Mouse (Mus musculus): Measurements from ENCODE around the gene Hbb-bt. TPM values are rescaled to one million over a fixed set of nuclear protein-coding genes. Genes with fewer than 3 reads are reported as not detected.

The Hbb-bt gene
- 8,577 and 15,977 TPM in 2 replicates for polyA plus RNA-seq (2012; rRNA removed)

DNA sequence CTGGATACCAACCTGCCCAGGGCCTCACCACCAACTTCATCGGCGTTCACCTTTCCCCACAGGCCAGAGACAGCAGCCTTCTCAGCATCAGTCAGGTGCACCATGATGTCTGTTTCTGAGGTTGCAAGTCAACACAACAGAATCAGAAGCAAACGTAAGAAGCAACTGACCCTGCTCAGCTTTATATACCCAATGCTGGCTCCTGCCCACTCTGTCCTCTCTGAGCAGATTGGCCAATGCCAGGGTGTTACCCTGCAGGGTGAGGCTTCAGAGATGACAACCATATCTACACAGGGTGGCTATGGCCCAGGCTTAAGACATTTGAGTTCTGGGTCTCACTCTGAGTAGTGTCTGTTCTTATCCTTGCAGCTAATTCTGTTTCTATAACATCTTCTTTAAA is at the start of gene Hbb-bt:
TSS of gene Hbb-bt (minus strand) at position 231 of the 400 bp plus-strand sequence.
- Histone ChIP-seq H3K36me3 (ENCODE audit: control insufficient read depth, insufficient read depth, low read length) (no peaks in the 10 kb centered on the region), H3K4me3 (ENCODE audit: extremely low read depth, insufficient read depth, insufficient read length) (peak within 1 kb of the TSS; percentile 1; the same call in 1 of the 2 replicates), H3K27ac (ENCODE audit: insufficient read depth, low read length) (peak within 1 kb of the TSS; percentile 1), H3K27me3 (ENCODE audit: control insufficient read depth, insufficient read depth, low read length) (no peaks in the 10 kb centered on the region), H3K4me1 (ENCODE audit: control insufficient read depth, insufficient read depth, insufficient read length) (peaks cover 10% of the 10 kb centered on the region)
- DNase-seq (ENCODE audit: low read depth in 1 of 2, low spot score in 2 of 2): no peak
- no peak for TF ChIP-seq CTCF (IDR thresholded peaks at IDR 0.05; ENCODE audit: extremely low read depth, insufficient read depth, insufficient read length, insufficient replicate concordance)
- TF ChIP-seq POLR2A (IDR thresholded peaks at IDR 0.05; ENCODE audit: low read depth, low read length): no peak
- WGBS: 72% methylated on average over 3 of the region's 3 CpGs

DNA sequence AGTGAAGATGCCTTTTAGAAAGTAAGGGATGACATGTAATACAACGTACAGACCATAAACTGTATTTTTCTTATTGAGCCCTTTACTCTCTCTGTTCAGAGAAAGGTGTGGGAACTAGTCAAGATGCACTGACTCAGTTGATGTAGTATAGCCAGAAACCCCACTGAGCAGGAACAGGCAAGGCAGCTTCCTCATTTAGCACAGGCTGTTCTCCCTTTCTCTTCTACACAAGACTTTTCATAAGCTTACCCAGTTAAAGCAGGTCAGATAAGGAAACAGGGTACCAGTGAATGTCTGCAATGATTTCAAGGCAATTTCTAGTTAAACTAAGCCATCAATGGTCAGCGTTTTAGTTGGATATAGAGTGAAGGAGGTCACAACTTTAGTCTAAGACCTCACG is 47.7 kb upstream of the Hbb-bt start:
- Histone ChIP-seq H3K4me1 (ENCODE audit: control insufficient read depth, insufficient read depth, insufficient read length) (peaks cover 2% of the 10 kb centered on the region; the same call in 1 of the 2 replicates), H3K36me3 (ENCODE audit: control insufficient read depth, insufficient read depth, low read length) (no peaks in the 10 kb centered on the region), H3K27me3 (ENCODE audit: control insufficient read depth, insufficient read depth, low read length) (no peaks in the 10 kb centered on the region), H3K27ac (ENCODE audit: insufficient read depth, low read length) (no peak overlapping the region), H3K4me3 (ENCODE audit: extremely low read depth, insufficient read depth, insufficient read length) (no peak overlapping the region)
- WGBS: 59% methylated on average over 3 of the region's 3 CpGs
- no peak for DNase-seq (ENCODE audit: low read depth in 1 of 2, low spot score in 2 of 2)
- TF ChIP-seq CTCF (IDR thresholded peaks at IDR 0.05; ENCODE audit: extremely low read depth, insufficient read depth, insufficient read length, insufficient replicate concordance) (no peak), POLR2A (IDR thresholded peaks at IDR 0.05; ENCODE audit: low read depth, low read length) (no peak)

GRCm38 (mm10) chr7:103860855-103861254 is 47.1 kb upstream of the Hbb-bt start:
- no peak for TF ChIP-seq POLR2A (IDR thresholded peaks at IDR 0.05; ENCODE audit: low read depth, low read length)
- no peak for TF ChIP-seq CTCF (IDR thresholded peaks at IDR 0.05; ENCODE audit: extremely low read depth, insufficient read depth, insufficient read length, insufficient replicate concordance)
- Histone ChIP-seq H3K27ac (ENCODE audit: insufficient read depth, low read length) (no peak overlapping the region), H3K27me3 (ENCODE audit: control insufficient read depth, insufficient read depth, low read length) (no peaks in the 10 kb centered on the region), H3K4me1 (ENCODE audit: control insufficient read depth, insufficient read depth, insufficient read length) (peaks cover 2% of the 10 kb centered on the region; the same call in 1 of the 2 replicates), H3K4me3 (ENCODE audit: extremely low read depth, insufficient read depth, insufficient read length) (no peak overlapping the region), H3K36me3 (ENCODE audit: control insufficient read depth, insufficient read depth, low read length) (no peaks in the 10 kb centered on the region)
- peak; percentile 4 to 19 for DNase-seq (ENCODE audit: low read depth in 1 of 2, low spot score in 2 of 2)
- 46% methylated on average over 1 of the region's 1 CpGs for WGBS

DNA sequence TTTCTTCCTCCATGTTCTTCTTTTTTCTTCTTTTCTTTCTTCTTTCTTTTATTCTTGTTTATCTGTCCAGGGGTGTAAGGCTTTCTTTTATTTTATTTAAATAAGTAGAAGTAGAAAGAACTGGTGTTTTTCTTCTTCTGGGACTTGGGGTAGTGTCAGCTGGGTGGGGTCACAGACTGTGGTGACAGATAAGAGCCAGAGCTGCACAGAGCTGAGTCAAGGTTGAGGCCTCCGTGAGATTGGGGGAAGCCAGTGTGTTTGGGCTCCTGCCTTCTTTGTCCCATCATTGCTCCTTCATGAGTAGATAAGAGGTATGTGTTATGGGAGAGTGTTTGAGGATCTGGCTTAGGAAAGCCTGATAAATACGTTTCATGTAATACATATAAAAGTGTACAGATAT is 45.3 kb upstream of the Hbb-bt start:
- Histone ChIP-seq H3K36me3 (ENCODE audit: control insufficient read depth, insufficient read depth, low read length) (no peaks in the 10 kb centered on the region), H3K27me3 (ENCODE audit: control insufficient read depth, insufficient read depth, low read length) (no peaks in the 10 kb centered on the region), H3K4me3 (ENCODE audit: extremely low read depth, insufficient read depth, insufficient read length) (no peak overlapping the region), H3K4me1 (ENCODE audit: control insufficient read depth, insufficient read depth, insufficient read length) (peaks cover 2% of the 10 kb centered on the region; the same call in 1 of the 2 replicates), H3K27ac (ENCODE audit: insufficient read depth, low read length) (no peak overlapping the region)
- TF ChIP-seq CTCF (IDR thresholded peaks at IDR 0.05; ENCODE audit: extremely low read depth, insufficient read depth, insufficient read length, insufficient replicate concordance) (no peak), POLR2A (IDR thresholded peaks at IDR 0.05; ENCODE audit: low read depth, low read length) (no peak)
- WGBS: 61% methylated on average over 2 of the region's 2 CpGs
- DNase-seq (ENCODE audit: low read depth in 1 of 2, low spot score in 2 of 2): no peak

DNA sequence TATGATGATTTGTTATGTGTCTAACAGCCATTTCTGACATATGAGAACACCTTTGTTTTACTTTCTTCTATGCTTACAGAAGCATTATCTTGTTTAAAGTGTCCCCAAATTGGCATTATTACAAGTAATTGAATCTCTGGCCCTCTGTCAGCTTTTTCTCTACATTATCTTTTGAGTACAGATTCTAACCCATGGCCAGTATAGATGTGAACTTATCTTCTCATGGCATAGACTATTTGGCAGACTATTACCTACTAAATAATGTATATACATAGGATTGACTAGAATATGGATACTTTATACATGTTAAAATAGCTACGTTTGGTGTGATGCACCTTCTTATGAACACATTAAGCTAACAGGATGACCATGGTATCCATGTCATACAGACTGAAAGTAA is 40.9 kb upstream of the Hbb-bt start:
- Histone ChIP-seq H3K27me3 (ENCODE audit: control insufficient read depth, insufficient read depth, low read length) (no peaks in the 10 kb centered on the region), H3K4me1 (ENCODE audit: control insufficient read depth, insufficient read depth, insufficient read length) (no peaks in the 10 kb centered on the region), H3K36me3 (ENCODE audit: control insufficient read depth, insufficient read depth, low read length) (no peaks in the 10 kb centered on the region), H3K4me3 (ENCODE audit: extremely low read depth, insufficient read depth, insufficient read length) (no peak overlapping the region), H3K27ac (ENCODE audit: insufficient read depth, low read length) (no peak overlapping the region)
- TF ChIP-seq POLR2A (IDR thresholded peaks at IDR 0.05; ENCODE audit: low read depth, low read length): no peak
- no peak for TF ChIP-seq CTCF (IDR thresholded peaks at IDR 0.05; ENCODE audit: extremely low read depth, insufficient read depth, insufficient read length, insufficient replicate concordance)
- no peak for DNase-seq (ENCODE audit: low read depth in 1 of 2, low spot score in 2 of 2)
- WGBS: 84% methylated on average over 1 of the region's 1 CpGs

DNA sequence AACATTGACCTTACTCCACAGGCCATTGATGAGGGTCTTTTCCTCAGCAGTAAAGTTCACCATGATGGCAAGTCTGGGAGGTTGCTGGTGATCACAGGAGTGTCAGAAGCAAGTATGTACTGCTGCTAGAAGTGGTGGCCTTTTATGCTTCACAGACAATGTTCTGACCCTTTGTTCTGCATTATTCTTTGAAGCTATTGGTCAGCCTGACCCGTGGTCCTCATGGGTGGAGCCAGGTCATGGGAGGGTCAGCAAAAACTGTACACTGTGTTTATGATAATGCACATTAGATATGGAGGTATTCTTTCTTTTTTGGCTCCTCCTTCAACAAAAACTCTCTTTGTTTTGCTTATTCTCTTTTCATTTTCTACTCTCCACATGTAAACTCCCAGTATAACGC is 39.3 kb upstream of the Hbb-bt start, which contains the start of gene Hbb-y:
TSS of gene Hbb-y (minus strand) at position 127 of the 400 bp plus-strand sequence.
- H3K4me1 ChIP-seq (ENCODE audit: control insufficient read depth, insufficient read depth, insufficient read length): no peaks in the 10 kb centered on the region
- H3K27ac ChIP-seq (ENCODE audit: insufficient read depth, low read length): no peak within 1 kb of the TSS
- WGBS: 80% methylated on average over 2 of the region's 2 CpGs
- no peaks in the 10 kb centered on the region for H3K36me3 ChIP-seq (ENCODE audit: control insufficient read depth, insufficient read depth, low read length)
- no peaks in the 10 kb centered on the region for H3K27me3 ChIP-seq (ENCODE audit: control insufficient read depth, insufficient read depth, low read length)
- no peak within 1 kb of the TSS for H3K4me3 ChIP-seq (ENCODE audit: extremely low read depth, insufficient read depth, insufficient read length)
- no peak for DNase-seq (ENCODE audit: low read depth in 1 of 2, low spot score in 2 of 2)
- no peak for TF ChIP-seq POLR2A (IDR thresholded peaks at IDR 0.05; ENCODE audit: low read depth, low read length)
- no peak for TF ChIP-seq CTCF (IDR thresholded peaks at IDR 0.05; ENCODE audit: extremely low read depth, insufficient read depth, insufficient read length, insufficient replicate concordance)

DNA sequence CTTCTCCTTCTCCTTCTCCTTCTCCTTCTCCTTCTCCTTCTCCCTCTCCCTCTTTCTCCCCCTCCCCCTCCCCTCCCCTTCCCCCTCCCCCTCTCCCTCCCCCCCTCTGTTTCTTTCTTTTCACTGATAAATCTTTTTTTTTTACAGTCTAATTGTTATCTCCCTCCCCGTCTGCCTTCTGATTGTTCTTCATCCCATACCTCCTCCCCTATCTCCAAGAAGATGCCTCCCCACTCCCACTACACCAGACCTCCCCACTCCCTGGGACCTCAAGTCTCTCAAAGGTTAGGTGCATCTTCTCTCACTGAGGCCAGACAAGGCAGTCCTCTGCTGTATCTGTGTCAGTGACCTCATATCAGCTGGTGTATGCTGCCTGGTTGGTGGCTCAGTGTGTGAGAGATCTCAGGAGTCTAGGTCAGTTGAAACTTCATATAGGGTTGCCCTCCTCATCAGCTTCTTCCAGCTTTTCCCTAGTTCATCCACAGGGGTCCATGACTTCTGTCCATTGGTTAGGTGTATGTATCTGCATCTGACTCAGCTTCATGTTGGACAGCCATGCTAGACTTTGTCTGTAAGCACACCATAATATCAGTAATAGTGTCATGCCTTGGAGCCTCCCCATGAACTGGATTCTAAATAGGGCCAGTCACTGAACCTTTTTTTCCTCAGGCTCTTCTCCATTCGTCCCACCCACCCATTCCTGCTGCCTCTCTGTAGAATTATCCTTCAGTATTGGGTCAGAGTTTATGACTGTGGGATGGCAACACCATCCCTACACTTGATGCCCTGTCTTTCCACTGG is 30.9 kb upstream of the Hbb-bt start:
- H3K4me3 ChIP-seq (ENCODE audit: extremely low read depth, insufficient read depth, insufficient read length): no peak overlapping the region
- no peak for TF ChIP-seq POLR2A (IDR thresholded peaks at IDR 0.05; ENCODE audit: low read depth, low read length)
- TF ChIP-seq CTCF (IDR thresholded peaks at IDR 0.05; ENCODE audit: extremely low read depth, insufficient read depth, insufficient read length, insufficient replicate concordance): no peak
- WGBS: 63% methylated on average over 2 of the region's 2 CpGs
- H3K27me3 ChIP-seq (ENCODE audit: control insufficient read depth, insufficient read depth, low read length): no peaks in the 10 kb centered on the region
- H3K27ac ChIP-seq (ENCODE audit: insufficient read depth, low read length): no peak overlapping the region
- H3K4me1 ChIP-seq (ENCODE audit: control insufficient read depth, insufficient read depth, insufficient read length): peaks cover 4% of the 10 kb centered on the region; the same call in 1 of the 2 replicates
- no peak for DNase-seq (ENCODE audit: low read depth in 1 of 2, low spot score in 2 of 2)
- no peaks in the 10 kb centered on the region for H3K36me3 ChIP-seq (ENCODE audit: control insufficient read depth, insufficient read depth, low read length)
